Mouse (Mus musculus) embryonic facial prominence, embryonic 11.5 days (tissue): ENCODE measurements at regions not wholly inside any gene's neighbourhood (a gene's known extent, or its start where the extent isn't known, plus 50 kb on each side); places are given as distances from the start of the nearest gene placed in this dataset.

ENCODE experiments used
- ATAC-seq: fragments of 200-750 bp; cut with Nextera tagmentation; replicated peaks from 2 replicates; pipeline ENCODE4 v1.8.0; 2017; ENCODE audit warnings: low read depth; ENCODE audit not compliant: insufficient number of reproducible peaks, low FRiP score, low TSS enrichment
- DNase-seq: peaks from one replicate; pipeline ENCODE4 v3.0.0-alpha.2; 2015; ENCODE audit warnings: low spot score
- H3K27ac ChIP-seq: fragments of 300-500 bp; sonication (generic); replicated peaks from 2 replicates; pipeline ENCODE4 v1.5.1; 2014; ENCODE audit warnings: mild to moderate bottlenecking, low read depth, low read length, control low read depth
- H3K27me3 ChIP-seq: fragments of 300-500 bp; sonication (generic); 2 replicates; pipeline ENCODE4 v1.6.1; 2014; ENCODE audit warnings: mild to moderate bottlenecking, low read length, moderate library complexity, mixed read lengths; ENCODE audit not compliant: control insufficient read depth, insufficient read depth
- H3K36me3 ChIP-seq: fragments of 300-500 bp; sonication (generic); replicated peaks from 2 replicates; pipeline ENCODE4 v1.6.1; 2014; ENCODE audit warnings: low read depth, mild to moderate bottlenecking, low read length, moderate library complexity, mixed read lengths; ENCODE audit not compliant: control insufficient read depth, insufficient read depth
- H3K4me1 ChIP-seq: fragments of 300-500 bp; sonication (generic); 2 replicates; pipeline ENCODE4 v1.6.1; 2014; ENCODE audit warnings: low read length, mixed read lengths; ENCODE audit not compliant: control insufficient read depth, insufficient read depth
- H3K4me2 ChIP-seq: fragments of 300-500 bp; sonication (generic); 2 replicates; pipeline ENCODE4 v1.6.1; 2014; ENCODE audit warnings: low read depth, mild to moderate bottlenecking, control low read depth, low read length, moderate library complexity
- H3K4me3 ChIP-seq: fragments of 300-500 bp; sonication (generic); 2 replicates; pipeline ENCODE4 v1.5.1; 2014; ENCODE audit warnings: low read depth, low read length, control low read depth
- H3K9ac ChIP-seq: fragments of 300-500 bp; sonication (generic); replicated peaks from 2 replicates; pipeline ENCODE4 v1.6.1; 2014; ENCODE audit warnings: mild to moderate bottlenecking, control low read depth, low read length
- H3K9me3 ChIP-seq: fragments of 300-500 bp; sonication (generic); replicated peaks from 2 replicates; pipeline ENCODE4 v1.6.1; 2016; ENCODE audit warnings: mild to moderate bottlenecking, low read length, inconsistent platforms, mixed read lengths; ENCODE audit not compliant: control insufficient read depth
- WGBS: fragments of 180-500 bp; shearing (Covaris S2); extraction: QIAGEN DNeasy Blood & Tissue Kit; methylation state at CpG from one replicate; pipeline ENCODE4 v1.1.7; 2014; 5-methylcytosine and 5-hydroxymethylcytosine counted together

- Histone ChIP-seq H3K4me2 (no peak overlapping the region), H3K4me3 (no peak overlapping the region), H3K4me1 (no peaks in the 10 kb centered on the region), H3K27ac (no peak overlapping the region), H3K9me3 (no peaks in the 10 kb centered on the region), H3K9ac (no peak overlapping the region), H3K36me3 (no peaks in the 10 kb centered on the region), H3K27me3 (no peaks in the 10 kb centered on the region)
- no peak for ATAC-seq
- DNase-seq: no peak
- 87% methylated on average over 2 of the region's 2 CpGs for WGBS
These were observed 517.5 kb upstream of the A1bg start for GRCm38 (mm10) chr15:61440284-61440683.

- no peak overlapping the region for H3K4me3 ChIP-seq
- H3K36me3 ChIP-seq: no peaks in the 10 kb centered on the region
- H3K4me1 ChIP-seq: no peaks in the 10 kb centered on the region
- H3K9ac ChIP-seq: no peak overlapping the region
- no peaks in the 10 kb centered on the region for H3K27me3 ChIP-seq
- no peak overlapping the region for H3K4me2 ChIP-seq
- WGBS: 92% methylated on average over 2 of the region's 2 CpGs
- DNase-seq (no peak), ATAC-seq (no peak)
- H3K27ac ChIP-seq: no peak overlapping the region
- H3K9me3 ChIP-seq: no peaks in the 10 kb centered on the region
These were observed 516.9 kb upstream of the A1bg start for GRCm38 (mm10) chr15:61439623-61440170.

GRCm38 (mm10) chr15:61428818-61429415 lies 506.1 kb upstream of the A1bg start:
- no peaks in the 10 kb centered on the region for H3K9me3 ChIP-seq
- H3K4me1 ChIP-seq: no peaks in the 10 kb centered on the region
- WGBS: 86% methylated on average over 2 of the region's 2 CpGs
- H3K27ac ChIP-seq: no peak overlapping the region
- H3K4me3 ChIP-seq: no peak overlapping the region
- no peak overlapping the region for H3K4me2 ChIP-seq
- ATAC-seq (no peak), DNase-seq (no peak)
- no peaks in the 10 kb centered on the region for H3K36me3 ChIP-seq
- H3K9ac ChIP-seq: no peak overlapping the region
- H3K27me3 ChIP-seq: no peaks in the 10 kb centered on the region

- no peak for ATAC-seq
- WGBS: 90% methylated on average over 5 of the region's 5 CpGs
These were observed 500.2 kb upstream of the A1bg start for GRCm38 (mm10) chr15:61422989-61423388.

GRCm38 (mm10) chr15:61417506-61417905 lies 494.7 kb upstream of the A1bg start:
- no peaks in the 10 kb centered on the region for H3K27me3 ChIP-seq
- H3K9me3 ChIP-seq: no peaks in the 10 kb centered on the region
- no peak overlapping the region for H3K9ac ChIP-seq
- no peaks in the 10 kb centered on the region for H3K36me3 ChIP-seq
- DNase-seq (no peak), ATAC-seq (no peak)
- no peak overlapping the region for H3K4me2 ChIP-seq
- H3K4me1 ChIP-seq: no peaks in the 10 kb centered on the region
- no peak overlapping the region for H3K27ac ChIP-seq
- WGBS: 92% methylated on average over 2 of the region's 2 CpGs
- H3K4me3 ChIP-seq: no peak overlapping the region

More at GRCm38 (mm10) chr15:61422989-61423388, 500.2 kb upstream of the A1bg start:
- DNase-seq: no peak
- no peaks in the 10 kb centered on the region for H3K4me1 ChIP-seq
- no peaks in the 10 kb centered on the region for H3K27me3 ChIP-seq
- H3K9me3 ChIP-seq: no peaks in the 10 kb centered on the region
- H3K4me3 ChIP-seq: no peak overlapping the region
- no peak overlapping the region for H3K4me2 ChIP-seq
- no peak overlapping the region for H3K27ac ChIP-seq
- H3K36me3 ChIP-seq: no peaks in the 10 kb centered on the region
- no peak overlapping the region for H3K9ac ChIP-seq

GRCm38 (mm10) chr15:61416841-61417240 lies 494.0 kb upstream of the A1bg start:
- DNase-seq (no peak), ATAC-seq (no peak)
- H3K36me3 ChIP-seq: no peaks in the 10 kb centered on the region
- no peak overlapping the region for H3K4me3 ChIP-seq
- H3K4me2 ChIP-seq: no peak overlapping the region
- no peaks in the 10 kb centered on the region for H3K9me3 ChIP-seq
- H3K4me1 ChIP-seq: no peaks in the 10 kb centered on the region
- no peak overlapping the region for H3K9ac ChIP-seq
- no peak overlapping the region for H3K27ac ChIP-seq
- 87% methylated on average over 3 of the region's 3 CpGs for WGBS
- H3K27me3 ChIP-seq: no peaks in the 10 kb centered on the region

GRCm38 (mm10) chr15:61415626-61416025 lies 492.8 kb upstream of the A1bg start:
- Histone ChIP-seq H3K4me3 (no peak overlapping the region), H3K4me2 (no peak overlapping the region), H3K27me3 (no peaks in the 10 kb centered on the region), H3K9ac (no peak overlapping the region), H3K27ac (no peak overlapping the region), H3K9me3 (no peaks in the 10 kb centered on the region), H3K36me3 (no peaks in the 10 kb centered on the region), H3K4me1 (no peaks in the 10 kb centered on the region)
- 45% methylated on average over 1 of the region's 1 CpGs for WGBS
- DNase-seq (no peak), ATAC-seq (no peak)

- Histone ChIP-seq H3K27ac (no peak overlapping the region), H3K36me3 (no peaks in the 10 kb centered on the region), H3K4me2 (no peak overlapping the region), H3K9me3 (no peaks in the 10 kb centered on the region), H3K27me3 (no peaks in the 10 kb centered on the region), H3K4me3 (no peak overlapping the region), H3K4me1 (no peaks in the 10 kb centered on the region), H3K9ac (no peak overlapping the region)
- DNase-seq (no peak), ATAC-seq (no peak)
- 88% methylated on average over 2 of the region's 2 CpGs for whole genome bisulfite sequencing
These were observed 489.0 kb upstream of the A1bg start for GRCm38 (mm10) chr15:61411821-61412220.
